Mouse (Mus musculus) MEL (cell line): ENCODE data around the gene Cgnl1. TPM values are rescaled to one million over a fixed set of nuclear protein-coding genes. Genes with fewer than 3 reads are reported as not detected.

Experiments
- DNase-seq: peaks from one replicate; pipeline ENCODE4 v3.0.0; 2011; ENCODE audit warnings: low read depth, low spot score
- H3K27ac ChIP-seq: 2 replicates; pipeline ENCODE4 v1.5.1; 2012; ENCODE audit warnings: low read depth, mild to moderate bottlenecking, control low read depth, low read length, moderate library complexity; ENCODE audit not compliant: control insufficient read depth
- H3K27me3 ChIP-seq, 2 experiments: fragments of 150-350 bp in 1 of 2; sonication (generic) in 1 of 2; 2 replicates each; pipeline ENCODE4 v1.6.1; 2012; ENCODE audit warnings: low read length in 2 of 2, mild to moderate bottlenecking in 2 of 2, improper control_type of control experiment in 1 of 2, moderate library complexity in 1 of 2; ENCODE audit not compliant: insufficient read depth in 2 of 2, control insufficient read depth in 1 of 2
- H3K36me3 ChIP-seq, 2 experiments: 2 replicates each; pipeline ENCODE4 v1.6.1; 2012 to 2014; ENCODE audit warnings: low read length in 2 of 2, improper control_type of control experiment in 1 of 2, inconsistent platforms in 1 of 2, mild to moderate bottlenecking in 1 of 2; ENCODE audit not compliant: insufficient read depth in 2 of 2, control insufficient read depth in 1 of 2
- H3K4me1 ChIP-seq, 2 experiments: fragments of 150-350 bp in 1 of 2; sonication (generic) in 1 of 2; 2 replicates each; pipeline ENCODE4 v1.6.1; 2012; ENCODE audit warnings: low read length in 2 of 2, improper control_type of control experiment in 1 of 2, mild to moderate bottlenecking in 1 of 2; ENCODE audit not compliant: insufficient read depth in 2 of 2, control insufficient read depth in 1 of 2
- H3K4me3 ChIP-seq, 2 experiments: fragments of 150-350 bp in 1 of 2; sonication (generic) in 1 of 2; 2 replicates each; pipeline ENCODE4 v1.5.1; 2012; ENCODE audit warnings: low read depth in 2 of 2, low read length in 2 of 2, mild to moderate bottlenecking in 2 of 2, moderate library complexity in 2 of 2, control low read depth in 1 of 2, improper control_type of control experiment in 1 of 2; ENCODE audit not compliant: control insufficient read depth in 1 of 2, insufficient read depth in 1 of 2
- H3K79me2 ChIP-seq: 2 replicates; pipeline ENCODE4 v1.6.1; 2012; ENCODE audit warnings: mild to moderate bottlenecking, low read length, moderate library complexity; ENCODE audit not compliant: control insufficient read depth, poor library complexity, insufficient read depth
- H3K9ac ChIP-seq: 2 replicates; pipeline ENCODE4 v1.6.1; 2012; ENCODE audit warnings: low read depth, mild to moderate bottlenecking, control low read depth, low read length, moderate library complexity; ENCODE audit not compliant: control insufficient read depth, poor library complexity, severe bottlenecking
- H3K9me3 ChIP-seq: fragments of 150-350 bp; sonication (generic); replicated peaks from 2 replicates; pipeline ENCODE4 v1.6.1; 2012; ENCODE audit warnings: mild to moderate bottlenecking, low read length, improper control_type of control experiment, moderate library complexity; ENCODE audit not compliant: insufficient read depth
- CHD2 ChIP-seq: IDR thresholded peaks from 2 replicates; pipeline ENCODE4 v1.6.1; 2011; ENCODE audit warnings: low read length, improper control_type of control experiment
- GABPA ChIP-seq: IDR thresholded peaks from 2 replicates; pipeline ENCODE4 v1.6.1; 2012; ENCODE audit warnings: low read depth, mild to moderate bottlenecking, inconsistent platforms, low read length, improper control_type of control experiment, moderate library complexity
- HCFC1 ChIP-seq: IDR thresholded peaks from 2 replicates; pipeline ENCODE4 v1.6.1; 2012; ENCODE audit warnings: low read depth, mild to moderate bottlenecking, inconsistent platforms, low read length, improper control_type of control experiment, moderate library complexity
- MAZ ChIP-seq: IDR thresholded peaks from 2 replicates; pipeline ENCODE4 v1.6.1; 2012; ENCODE audit warnings: low read depth, mild to moderate bottlenecking, inconsistent platforms, low read length, improper control_type of control experiment
- MXI1 ChIP-seq: IDR thresholded peaks from 2 replicates; pipeline ENCODE4 v1.6.1; 2011; ENCODE audit warnings: mild to moderate bottlenecking, low read depth, low read length, improper control_type of control experiment
- MYB ChIP-seq: IDR thresholded peaks from 2 replicates; pipeline ENCODE4 v1.6.1; 2011; ENCODE audit warnings: mild to moderate bottlenecking, low read depth, low read length, improper control_type of control experiment
- NELFE ChIP-seq: IDR thresholded peaks from 2 replicates; pipeline ENCODE4 v1.6.1; 2011; ENCODE audit warnings: low read depth, low read length, improper control_type of control experiment
- NRF1 ChIP-seq: IDR thresholded peaks from 2 replicates; pipeline ENCODE4 v1.6.1; 2014; ENCODE audit warnings: low read depth, mild to moderate bottlenecking, inconsistent platforms, low read length, improper control_type of control experiment, moderate library complexity; ENCODE audit not compliant: poor library complexity, insufficient read depth, severe bottlenecking
- POLR2AphosphoS2 ChIP-seq: IDR thresholded peaks from 2 replicates; pipeline ENCODE4 v1.6.1; 2011; ENCODE audit warnings: low read length, improper control_type of control experiment
- RCOR1 ChIP-seq: IDR thresholded peaks from 2 replicates; pipeline ENCODE4 v1.6.1; 2012; ENCODE audit warnings: low read depth, mild to moderate bottlenecking, inconsistent platforms, low read length, improper control_type of control experiment
- SMC3 ChIP-seq: IDR thresholded peaks from 2 replicates; pipeline ENCODE4 v1.6.1; 2011; ENCODE audit warnings: low read depth, low read length, improper control_type of control experiment
- TCF12 ChIP-seq: IDR thresholded peaks from 2 replicates; pipeline ENCODE4 v1.6.1; 2014; ENCODE audit warnings: low read depth, mild to moderate bottlenecking, inconsistent platforms, low read length, improper control_type of control experiment, moderate library complexity
- USF1 ChIP-seq: IDR thresholded peaks from 2 replicates; pipeline ENCODE4 v1.6.1; 2014; ENCODE audit warnings: low read depth, mild to moderate bottlenecking, inconsistent platforms, low read length, improper control_type of control experiment, moderate library complexity
- ZMIZ1 ChIP-seq: IDR thresholded peaks from 2 replicates; pipeline ENCODE4 v1.6.1; 2012; ENCODE audit warnings: low read depth, mild to moderate bottlenecking, inconsistent platforms, low read length, improper control_type of control experiment, moderate library complexity
- polyA plus RNA-seq, 2 experiments: library from polyadenylated mRNA; stranded (reverse) in 1 of 2; unstranded in 1 of 2; fragments of >175 nt in 1 of 2; fragments of >200 nt in 1 of 2; gene quantifications; 2 replicates each; pipeline versions ENCODE4 v1.2.1 to v1.2.4; 2012; ENCODE audit warnings: low replicate concordance in 2 of 2, low read depth in 1 of 2; ENCODE audit not compliant: insufficient read length in 2 of 2, insufficient read depth in 1 of 2, missing spikeins in 1 of 2
- total RNA-seq: library from RNA; depleted of rRNA; stranded (reverse); fragments of 300-350 nt; gene quantifications from 2 replicates; pipeline ENCODE4 v1.2.3, GENCODE M21; 2012

Cgnl1 gene
- total and polyA plus RNA-seq, 3 experiments, result 0.19 to 0.70 TPM; not detected in 1

DNA sequence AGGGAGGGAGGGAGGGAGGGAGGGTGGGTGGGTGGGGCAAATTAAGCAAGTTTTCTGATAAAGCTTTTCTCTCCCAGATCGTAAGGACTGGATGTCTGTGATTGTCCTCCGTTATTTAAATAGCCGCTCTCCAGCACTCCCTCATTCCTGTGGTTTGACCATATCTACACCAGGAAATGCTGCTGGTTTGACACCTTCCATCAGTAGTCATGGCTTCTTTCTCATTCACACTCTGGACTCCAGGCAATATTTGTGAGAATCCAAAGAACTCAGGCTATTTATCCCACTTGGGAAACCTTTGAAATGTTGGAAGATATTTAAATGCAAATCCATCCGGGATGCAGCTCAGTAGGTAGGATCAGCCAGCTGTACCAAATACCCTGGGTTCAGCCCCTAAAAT is 77.6 kb downstream of the Cgnl1 start:
- Histone ChIP-seq H3K4me1 (0 out of 4 replicates have a peak, but pooled peaks cover 0 to 6% of the 10 kb centered on the region in 2 experiments), H3K9me3 (no peaks in the 10 kb centered on the region), H3K27ac (no peak overlapping the region), H3K36me3 (peaks cover 0 to 4% of the 10 kb centered on the region in 2 experiments; a peak in 1 of 4 replicates), H3K79me2 (no peaks in the 10 kb centered on the region), H3K4me3 (no peak overlapping the region), H3K27me3 (peaks cover 2 to 4% of the 10 kb centered on the region in 2 experiments; a peak in 2 of 4 replicates), H3K9ac (no peak overlapping the region)
- TF ChIP-seq POLR2AphosphoS2 (no peak), MAZ (no peak), HCFC1 (no peak), SMC3 (no peak), USF1 (no peak), CHD2 (no peak), MYB (no peak), MXI1 (no peak), GABPA (no peak), ZMIZ1 (no peak), TCF12 (no peak), NELFE (no peak)
- DNase-seq, result no peak

- H3K4me1 ChIP-seq, result 0 out of 4 replicates have a peak, but pooled peaks cover 0 to 6% of the 10 kb centered on the region in 2 experiments
- peaks cover 0 to 4% of the 10 kb centered on the region in 2 experiments; a peak in 1 of 4 replicates for H3K36me3 ChIP-seq
- no peak overlapping the region for H3K9ac ChIP-seq
- DNase-seq, result no peak
- no peak overlapping the region for H3K4me3 ChIP-seq
- no peak overlapping the region for H3K27ac ChIP-seq
- H3K79me2 ChIP-seq, result no peaks in the 10 kb centered on the region
- H3K9me3 ChIP-seq, result no peaks in the 10 kb centered on the region
- peaks cover 5 to 7% of the 10 kb centered on the region in 2 experiments; a peak in 2 of 4 replicates for H3K27me3 ChIP-seq
- TF ChIP-seq HCFC1 (no peak), NRF1 (no peak), RCOR1 (no peak)
- TF ChIP-seq, all 39 proteins: peak for 0
Measured at GRCm38 (mm10) chr9:71692165-71692564, 79.2 kb downstream of the Cgnl1 start.
